Mouse (Mus musculus) G1E (cell line): ENCODE results near the gene Fh1. TPM values are rescaled to one million over a fixed set of nuclear protein-coding genes. Genes with fewer than 3 reads are reported as not detected.

ENCODE experiments used
- ATAC-seq: 2 replicates; pipeline ENCODE4 v1.8.0; 2016; ENCODE audit warnings: mild to moderate bottlenecking; ENCODE audit not compliant: insufficient number of reproducible peaks, poor library complexity, low FRiP score, severe bottlenecking; ENCODE audit errors: extremely low read depth
- DNase-seq: peaks from one replicate; pipeline ENCODE4 v3.0.0; 2012; ENCODE audit warnings: low spot score
- H3K27me3 ChIP-seq: 2 replicates; pipeline ENCODE4 v1.6.1; 2012; ENCODE audit warnings: mild to moderate bottlenecking, low read length, inconsistent platforms; ENCODE audit not compliant: insufficient read depth
- H3K36me3 ChIP-seq: replicated peaks from 2 replicates; pipeline ENCODE3; 2012; ENCODE audit warnings: mild to moderate bottlenecking, inconsistent platforms
- H3K4me1 ChIP-seq: 2 replicates; pipeline ENCODE4 v1.6.1; 2012; ENCODE audit warnings: low read depth, low read length, inconsistent platforms, mixed read lengths; ENCODE audit not compliant: insufficient read depth
- H3K4me3 ChIP-seq: 2 replicates; pipeline ENCODE4 v1.5.1; 2012; ENCODE audit warnings: low read depth, mild to moderate bottlenecking, inconsistent platforms, low read length, moderate library complexity, mixed read lengths
- H3K9me3 ChIP-seq: replicated peaks from 2 replicates; pipeline ENCODE4 v1.6.1; 2012; ENCODE audit warnings: inconsistent platforms
- CTCF ChIP-seq: IDR thresholded peaks from 2 replicates; pipeline ENCODE4 v1.5.1; 2012; ENCODE audit warnings: low read depth, low read length, inconsistent platforms, mixed read lengths
- GATA1 ChIP-seq: IDR thresholded peaks from 2 replicates; pipeline ENCODE4 v1.6.1; 2012; ENCODE audit warnings: borderline replicate concordance, low read length, inconsistent platforms, mixed read lengths
- GATA2 ChIP-seq: IDR thresholded peaks from 2 replicates; pipeline ENCODE4 v1.6.1; 2012; ENCODE audit warnings: low read depth, low read length, inconsistent platforms, borderline replicate concordance
- POLR2AphosphoS5 ChIP-seq: IDR thresholded peaks from 2 replicates; pipeline ENCODE4 v1.6.1; 2012; ENCODE audit warnings: low read depth, low read length, inconsistent platforms; ENCODE audit not compliant: insufficient replicate concordance
- TAL1 ChIP-seq: conservative IDR thresholded peaks from 2 replicates; pipeline ENCODE4 v1.6.1; 2012; ENCODE audit warnings: low read depth, low read length, inconsistent platforms, mixed read lengths
- polyA plus RNA-seq: library from polyadenylated mRNA; stranded (reverse); fragments of >175 nt; gene quantifications from 2 replicates; pipeline ENCODE4 v1.2.3, GENCODE M21; 2012
- total RNA-seq, 2 experiments: library from RNA; stranded (forward) in 1 of 2; stranded (reverse) in 1 of 2; fragments of 200-1000 nt in 1 of 2; fragments of >200 nt in 1 of 2; fragmentation: Nextera tagmentation in 1 of 2; gene quantifications; 2 replicates each; pipeline ENCODE4 v1.2.3; 2014 to 2017

Gene Fh1
- total and polyA plus RNA-seq, 3 experiments, result 20.8 to 162 (median 47.1) TPM

GRCm38 (mm10) chr1:175607308-175607707 lies 18.1 kb downstream of the Fh1 start:
- H3K9me3 ChIP-seq, result no peaks in the 10 kb centered on the region
- DNase-seq, result no peak
- TF ChIP-seq CTCF (no peak), GATA2 (no peak), TAL1 (no peak), POLR2AphosphoS5 (no peak), GATA1 (no peak)
- H3K4me3 ChIP-seq, result no peak overlapping the region
- H3K27me3 ChIP-seq, result no peaks in the 10 kb centered on the region
- ATAC-seq, result no peak
- H3K36me3 ChIP-seq, result peaks cover 91% of the 10 kb centered on the region
- H3K4me1 ChIP-seq, result no peaks in the 10 kb centered on the region

DNA sequence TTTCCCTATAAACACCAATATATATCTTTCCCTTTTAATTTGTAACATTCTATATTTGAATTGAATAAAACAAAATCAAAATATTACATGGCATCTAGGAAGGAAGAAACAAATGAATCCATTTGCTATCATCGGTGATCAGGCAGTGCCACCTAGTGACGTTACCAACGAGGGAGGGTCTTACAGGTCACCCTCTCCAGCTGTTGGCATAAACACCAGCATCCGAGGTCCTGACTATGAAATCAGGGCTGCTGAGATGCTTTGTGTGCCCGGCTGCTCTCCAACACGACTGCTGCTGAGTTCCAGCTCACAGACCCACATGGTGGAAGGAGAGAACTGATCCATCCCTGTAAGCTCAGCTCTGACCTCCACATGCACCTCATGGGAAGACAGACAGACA lies 22.0 kb downstream of the Fh1 start:
- H3K4me1 ChIP-seq, result no peaks in the 10 kb centered on the region
- H3K27me3 ChIP-seq, result no peaks in the 10 kb centered on the region
- ATAC-seq, result no peak
- H3K9me3 ChIP-seq, result no peaks in the 10 kb centered on the region
- TF ChIP-seq POLR2AphosphoS5, result no peak
- TF ChIP-seq GATA1, result no peak
- TF ChIP-seq TAL1, result no peak
- no peak for TF ChIP-seq GATA2
- peaks cover 75% of the 10 kb centered on the region for H3K36me3 ChIP-seq
- no peak overlapping the region for H3K4me3 ChIP-seq
- DNase-seq, result no peak

DNA sequence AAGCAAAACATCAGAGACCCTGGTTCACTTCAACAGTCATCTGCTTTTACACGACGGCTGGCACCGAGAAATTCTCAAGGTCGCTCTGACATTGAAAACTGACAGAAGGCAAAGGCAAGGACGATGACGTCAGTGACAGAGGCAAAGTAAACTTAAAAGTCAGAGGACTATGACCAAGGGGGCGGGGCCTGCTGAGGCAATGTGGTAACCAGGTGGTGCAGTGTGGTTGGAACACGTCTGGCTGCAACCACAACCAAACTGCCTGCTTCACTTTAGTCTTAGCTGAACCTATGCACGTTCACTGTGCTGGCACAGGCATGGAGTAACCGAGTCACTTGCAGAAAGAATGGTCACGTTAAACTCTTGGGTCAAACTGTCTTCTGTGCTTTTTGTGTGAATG lies 23.2 kb downstream of the Fh1 start:
- Histone ChIP-seq H3K27me3 (no peaks in the 10 kb centered on the region), H3K36me3 (peaks cover 63% of the 10 kb centered on the region), H3K4me3 (no peak overlapping the region), H3K4me1 (no peaks in the 10 kb centered on the region), H3K9me3 (no peaks in the 10 kb centered on the region)
- TF ChIP-seq CTCF, result no peak
- no peak for TF ChIP-seq TAL1
- no peak for TF ChIP-seq GATA2
- no peak for TF ChIP-seq GATA1
- TF ChIP-seq POLR2AphosphoS5, result no peak
- ATAC-seq (no peak), DNase-seq (no peak)

GRCm38 (mm10) chr1:175592832-175593231 lies 32.6 kb downstream of the Fh1 start:
- Histone ChIP-seq H3K9me3 (no peaks in the 10 kb centered on the region), H3K4me3 (no peak overlapping the region), H3K27me3 (no peaks in the 10 kb centered on the region), H3K4me1 (no peaks in the 10 kb centered on the region), H3K36me3 (no peaks in the 10 kb centered on the region)
- TF ChIP-seq POLR2AphosphoS5, result no peak
- no peak for TF ChIP-seq GATA1
- no peak for TF ChIP-seq GATA2
- no peak for TF ChIP-seq TAL1
- no peak for TF ChIP-seq CTCF
- no peak for DNase-seq
- ATAC-seq, result no peak

- ATAC-seq (no peak), DNase-seq (no peak)
- Histone ChIP-seq H3K9me3 (no peaks in the 10 kb centered on the region), H3K4me1 (no peaks in the 10 kb centered on the region), H3K4me3 (no peak overlapping the region), H3K36me3 (no peaks in the 10 kb centered on the region), H3K27me3 (no peaks in the 10 kb centered on the region)
- TF ChIP-seq POLR2AphosphoS5 (no peak), GATA1 (no peak), CTCF (no peak), TAL1 (no peak), GATA2 (no peak)
Measured at GRCm38 (mm10) chr1:175586656-175587055, 38.8 kb downstream of the Fh1 start.

DNA sequence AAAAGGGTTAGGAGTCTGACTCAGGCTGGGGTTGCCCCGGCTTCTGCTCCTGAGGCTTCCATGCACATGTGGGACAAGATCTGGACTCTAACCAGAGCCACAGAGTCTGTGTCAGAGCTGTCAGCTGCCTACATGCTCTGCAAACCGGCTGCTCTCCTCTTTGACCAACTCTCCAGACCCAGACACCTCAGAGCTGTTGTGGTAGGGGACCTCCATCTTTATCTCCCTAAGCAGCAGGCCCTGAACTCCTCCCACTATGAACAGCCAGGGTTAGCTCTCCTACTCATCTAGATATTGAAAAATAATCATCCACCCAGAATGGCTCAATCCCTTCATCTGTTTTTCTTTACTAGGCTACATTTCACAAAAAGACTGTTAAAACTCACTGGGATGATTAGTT lies 40.2 kb downstream of the Fh1 start:
- no peaks in the 10 kb centered on the region for H3K36me3 ChIP-seq
- no peak for DNase-seq
- no peak for ATAC-seq
- no peaks in the 10 kb centered on the region for H3K27me3 ChIP-seq
- no peaks in the 10 kb centered on the region for H3K4me1 ChIP-seq
- H3K4me3 ChIP-seq, result no peak overlapping the region
- no peak for TF ChIP-seq GATA1
- TF ChIP-seq POLR2AphosphoS5, result no peak
- TF ChIP-seq TAL1, result no peak
- no peak for TF ChIP-seq GATA2
- TF ChIP-seq CTCF, result no peak
- no peaks in the 10 kb centered on the region for H3K9me3 ChIP-seq

DNA sequence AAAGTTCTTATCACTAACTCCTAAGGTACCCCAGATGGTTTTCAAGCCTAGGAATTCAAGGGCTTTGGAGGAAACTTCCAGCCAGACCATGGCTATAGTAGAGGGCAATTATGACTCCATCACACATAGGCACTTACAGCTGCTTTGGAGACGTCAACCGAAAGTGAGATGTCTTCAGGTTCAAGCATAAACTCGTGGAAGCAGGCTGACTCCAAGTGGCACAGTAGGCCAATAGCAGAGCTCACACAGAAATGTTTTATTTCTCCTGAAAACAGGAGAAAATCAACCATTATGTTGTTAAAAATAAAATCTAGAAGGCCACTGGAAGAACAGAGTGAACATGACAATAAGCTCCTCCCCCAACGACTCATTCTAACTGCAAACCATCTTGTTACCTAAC lies 42.6 kb downstream of the Fh1 start:
- no peak for ATAC-seq
- TF ChIP-seq GATA2, result no peak
- no peak for TF ChIP-seq POLR2AphosphoS5
- no peak for TF ChIP-seq GATA1
- TF ChIP-seq TAL1, result no peak
- no peak for TF ChIP-seq CTCF

More for the DNA sequence above, 42.6 kb downstream of the Fh1 start:
- Histone ChIP-seq H3K9me3 (no peaks in the 10 kb centered on the region), H3K4me3 (no peak overlapping the region), H3K4me1 (no peaks in the 10 kb centered on the region), H3K27me3 (no peaks in the 10 kb centered on the region), H3K36me3 (no peaks in the 10 kb centered on the region)
- no peak for DNase-seq
